Mouse (Mus musculus) lung, adult 2 months (tissue): ENCODE data around the gene Cep112. TPM values are rescaled to one million over a fixed set of nuclear protein-coding genes. Genes with fewer than 3 reads are reported as not detected.

Experiments
- DNase-seq: peaks from one replicate; pipeline ENCODE4 v3.0.0; 2022
- H3K4me1 ChIP-seq: fragments of 200-500 bp; 2 replicates; pipeline ENCODE4 v1.6.1; 2011; ENCODE audit warnings: low read length; ENCODE audit not compliant: control insufficient read depth, insufficient read depth
- H3K4me3 ChIP-seq: fragments of 200-500 bp; replicated peaks from 2 replicates; pipeline ENCODE3; 2011; ENCODE audit warnings: low read depth, mild to moderate bottlenecking, control low read depth, low read length; ENCODE audit errors: extremely low read depth
- CTCF ChIP-seq: fragments of 200-500 bp; IDR thresholded peaks from 2 replicates; pipeline ENCODE4 v1.5.1; 2011; ENCODE audit warnings: mild to moderate bottlenecking, low read length, control low read depth; ENCODE audit not compliant: insufficient read depth
- POLR2A ChIP-seq: fragments of 200-500 bp; IDR thresholded peaks from 2 replicates; pipeline ENCODE4 v1.6.1; 2011; ENCODE audit warnings: low read depth, mild to moderate bottlenecking, control low read depth, low read length, borderline replicate concordance; ENCODE audit errors: extremely low read depth
- WGBS: fragments of 180-500 bp; shearing (Covaris S2); methylation state at CpG from one replicate; pipeline ENCODE4 v1.1.7; 2018; 5-methylcytosine and 5-hydroxymethylcytosine counted together
- polyA plus RNA-seq: library from polyadenylated mRNA; depleted of rRNA; stranded (reverse); fragments of >200 nt; gene quantifications from 2 replicates; pipeline ENCODE4 v1.2.3, GENCODE M21; 2012

The Cep112 gene
- polyA plus RNA-seq, 1 experiment, result 0.39 TPM

- DNase-seq, result no peak
- WGBS, result 61% methylated on average over 4 of the region's 4 CpGs
Measured at GRCm38 (mm10) chr11:108828374-108829025, 403.5 kb downstream of the Cep112 start.

DNA sequence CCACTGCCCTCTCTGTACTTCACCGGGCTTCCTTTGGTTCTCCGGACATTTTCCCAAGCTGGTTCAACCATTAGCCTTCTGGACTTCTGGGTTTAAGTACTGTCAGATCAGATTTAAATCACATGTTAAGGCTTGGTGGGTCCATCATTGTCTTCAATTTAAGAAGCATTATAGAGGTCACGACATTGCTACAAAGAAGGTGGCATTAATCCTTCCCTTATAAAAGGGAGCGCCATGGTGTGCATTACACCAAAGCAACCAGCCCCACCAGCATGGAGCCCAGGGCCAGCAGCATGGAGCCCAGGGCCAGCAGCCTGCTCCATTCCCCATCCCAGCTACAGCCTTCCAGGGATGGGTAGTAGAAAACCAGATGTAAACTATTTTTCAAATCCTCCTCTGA, 411.7 kb downstream of the Cep112 start:
- WGBS, result 96% methylated on average over 4 of the region's 4 CpGs
- DNase-seq, result no peak
- TF ChIP-seq CTCF (no peak), POLR2A (no peak)
- Histone ChIP-seq H3K4me3 (no peak overlapping the region), H3K4me1 (no peaks in the 10 kb centered on the region)

More at GRCm38 (mm10) chr11:108828374-108829025, 403.5 kb downstream of the Cep112 start:
- Histone ChIP-seq H3K4me1 (no peaks in the 10 kb centered on the region), H3K4me3 (no peak overlapping the region)
- TF ChIP-seq CTCF, result no peak
- no peak for TF ChIP-seq POLR2A

DNA sequence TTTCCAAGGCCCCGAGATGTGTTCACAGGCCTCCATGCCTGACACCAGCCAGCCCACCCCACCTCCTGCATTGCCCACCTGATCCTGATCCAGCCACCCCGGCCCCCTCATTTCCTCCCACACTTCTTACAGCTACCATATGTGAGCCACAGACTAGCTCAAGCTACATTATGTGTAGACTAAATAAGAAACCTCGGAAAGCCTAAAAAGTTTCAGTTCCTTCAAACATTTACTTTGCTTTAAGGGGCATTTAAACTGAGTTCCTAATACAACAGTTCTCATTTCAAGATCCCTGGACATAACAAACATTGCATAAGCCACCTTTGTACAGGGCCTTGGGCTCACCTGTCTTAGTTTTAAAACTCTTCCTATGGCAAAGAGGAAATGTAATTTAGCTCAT, 415.2 kb downstream of the Cep112 start:
- WGBS, result 69% methylated on average over 3 of the region's 3 CpGs
- Histone ChIP-seq H3K4me3 (no peak overlapping the region), H3K4me1 (no peaks in the 10 kb centered on the region)
- TF ChIP-seq CTCF (no peak), POLR2A (no peak)
- no peak for DNase-seq

- WGBS, result 44% methylated on average over 2 of the region's 2 CpGs
- no peak overlapping the region for H3K4me3 ChIP-seq
- no peak for TF ChIP-seq CTCF
- no peak for TF ChIP-seq POLR2A
- DNase-seq, result no peak
- peaks cover 3% of the 10 kb centered on the region; the same call in 1 of the 2 replicates for H3K4me1 ChIP-seq
Measured at GRCm38 (mm10) chr11:108842765-108843164, 417.8 kb downstream of the Cep112 start.

- Histone ChIP-seq H3K4me1 (peaks cover 3% of the 10 kb centered on the region; the same call in 1 of the 2 replicates), H3K4me3 (no peak overlapping the region)
- WGBS, result 27% methylated on average over 2 of the region's 2 CpGs
- DNase-seq, result no peak
- TF ChIP-seq CTCF, result no peak
Measured at GRCm38 (mm10) chr11:108845971-108846370, 421.0 kb downstream of the Cep112 start.

GRCm38 (mm10) chr11:108846479-108846878, 421.5 kb downstream of the Cep112 start:
- no peak for TF ChIP-seq POLR2A
- TF ChIP-seq CTCF, result no peak
- 86% methylated on average over 3 of the region's 3 CpGs for WGBS
- Histone ChIP-seq H3K4me3 (no peak overlapping the region), H3K4me1 (peaks cover 3% of the 10 kb centered on the region; the same call in 1 of the 2 replicates)
- no peak for DNase-seq

DNA sequence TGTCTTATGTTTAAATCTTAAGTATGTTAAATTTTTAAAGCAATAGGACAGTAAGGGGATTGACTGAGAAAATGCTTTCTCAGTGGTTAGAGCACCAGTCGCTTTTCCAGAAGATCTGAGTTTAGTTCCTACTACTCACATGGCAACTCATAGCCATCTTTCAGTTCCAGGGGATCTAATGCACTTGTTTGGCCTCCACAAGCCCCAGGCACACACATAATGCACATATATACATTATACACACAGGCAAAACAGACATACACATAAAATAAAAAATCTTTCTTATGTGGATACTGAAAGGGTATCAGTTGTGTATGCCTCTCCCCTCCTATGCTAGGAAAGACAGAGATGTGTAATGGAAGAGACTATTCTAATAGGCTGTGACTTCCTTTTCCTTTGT, 426.8 kb downstream of the Cep112 start:
- no peak for DNase-seq
- 100% methylated on average over 1 of the region's 1 CpGs for WGBS
- H3K4me1 ChIP-seq, result no peaks in the 10 kb centered on the region
- TF ChIP-seq POLR2A, result no peak
- no peak for TF ChIP-seq CTCF
- H3K4me3 ChIP-seq, result no peak overlapping the region

DNA sequence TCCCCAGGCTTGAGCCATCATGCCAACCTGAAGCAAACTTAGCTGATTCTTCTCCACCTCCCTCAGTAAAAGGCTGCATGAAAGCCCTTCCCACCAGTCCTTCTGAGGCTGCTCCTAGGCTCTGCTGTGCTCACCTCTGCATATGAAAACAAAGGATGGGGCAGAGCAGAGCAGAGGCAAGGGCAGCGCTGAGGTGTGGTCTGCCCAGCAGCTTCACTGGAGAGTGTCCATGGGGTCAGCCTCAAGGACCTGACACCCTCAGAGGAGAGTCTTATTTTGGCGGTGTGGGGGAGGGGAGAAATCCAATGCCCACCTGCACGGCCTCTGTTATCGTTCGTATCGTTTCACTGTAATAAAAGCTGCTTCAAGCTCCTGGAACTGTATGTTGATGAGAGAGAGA, 432.3 kb downstream of the Cep112 start:
- no peak for TF ChIP-seq POLR2A
- no peak for TF ChIP-seq CTCF
- DNase-seq, result no peak
- WGBS, result 56% methylated on average over 6 of the region's 6 CpGs
- H3K4me1 ChIP-seq, result peaks cover 3% of the 10 kb centered on the region; the same call in 1 of the 2 replicates
- H3K4me3 ChIP-seq, result no peak overlapping the region

- DNase-seq, result no peak
- 41% methylated on average over 7 of the region's 7 CpGs for WGBS
- TF ChIP-seq CTCF, result no peak
- TF ChIP-seq POLR2A, result no peak
- H3K4me3 ChIP-seq, result no peak overlapping the region
- peaks cover 3% of the 10 kb centered on the region; the same call in 1 of the 2 replicates for H3K4me1 ChIP-seq
Measured at GRCm38 (mm10) chr11:108857678-108858338, 432.8 kb downstream of the Cep112 start.

GRCm38 (mm10) chr11:108858339-108858804, 433.4 kb downstream of the Cep112 start:
- H3K4me1 ChIP-seq, result peaks cover 3% of the 10 kb centered on the region; the same call in 1 of the 2 replicates
- no peak overlapping the region for H3K4me3 ChIP-seq
- no peak for TF ChIP-seq CTCF
- TF ChIP-seq POLR2A, result no peak
- no peak for DNase-seq
- WGBS, result 69% methylated on average over 3 of the region's 3 CpGs
